Mouse (Mus musculus): Measurements from ENCODE around the gene Nol10. TPM values are rescaled to one million over a fixed set of nuclear protein-coding genes. Genes with fewer than 3 reads are reported as not detected.

Nol10 gene
- 1 to 10 TPM; 8.8 to 9.2 TPM for total RNA-seq (2021)
- long read RNA-seq, experiment 1, transcript Nol10-201 (21 exons, 3,021 nt) = major isoform, 7 of 8 reads
- long read RNA-seq, experiment 1, partial matches to known transcripts = 0 of 8 reads
- long read RNA-seq, experiment 1, other reads (novel, unspliced or antisense) = 1 of 8 reads
- long read RNA-seq, experiment 2, transcript Nol10-201 (21 exons, 3,021 nt) = major isoform, 6 of 6 reads
- long read RNA-seq, experiment 2, partial matches to known transcripts = 0 of 6 reads
- long read RNA-seq, experiment 2, other reads (novel, unspliced or antisense) = 0 of 6 reads

- intact Hi-C loops (cut with DNase I) = no loop called here
- no peak for TF ChIP-seq CTCF (IDR thresholded peaks at IDR 0.05)
- DNase-seq = peak; percentile 92
- Histone ChIP-seq H3K27ac (peak within 1 kb of the TSS; percentile 91), H3K4me3 (peak within 1 kb of the TSS; percentile 89)
These were observed at the start of gene Nol10 for GRCm38 (mm10) chr12:17348048-17349036. Nol10 (plus strand) TSS chr12:17348458.

- no peak for DNase-seq
- intact Hi-C loops (cut with DNase I) = no loop called here
- no peak for TF ChIP-seq CTCF (IDR thresholded peaks at IDR 0.05)
- Histone ChIP-seq H3K27ac (no peak overlapping the region), H3K4me3 (no peak overlapping the region)
These were observed 48.4 kb upstream of the Nol10 start for GRCm38 (mm10) chr12:17299902-17300301.

GRCm38 (mm10) chr12:17305445-17305844 is 42.8 kb upstream of the Nol10 start:
- no peak for TF ChIP-seq CTCF (IDR thresholded peaks at IDR 0.05)
- DNase-seq = peak; percentile 53
- intact Hi-C loops (cut with DNase I) = no loop called here

GRCm38 (mm10) chr12:17308246-17308645 is 40.0 kb upstream of the Nol10 start:
- H3K4me3 ChIP-seq = no peak overlapping the region
- TF ChIP-seq CTCF (IDR thresholded peaks at IDR 0.05) = no peak
- intact Hi-C loops (cut with DNase I) = no loop called here
- no peak overlapping the region for H3K27ac ChIP-seq
- DNase-seq = no peak

More at GRCm38 (mm10) chr12:17305445-17305844, 42.8 kb upstream of the Nol10 start:
- no peak overlapping the region for H3K4me3 ChIP-seq
- H3K27ac ChIP-seq = no peak overlapping the region

GRCm38 (mm10) chr12:17310852-17311839 is 37.1 kb upstream of the Nol10 start:
- TF ChIP-seq CTCF (IDR thresholded peaks at IDR 0.05) = no peak
- DNase-seq = no peak

GRCm38 (mm10) chr12:17316096-17316495 is 32.2 kb upstream of the Nol10 start:
- H3K27ac ChIP-seq = no peak overlapping the region
- DNase-seq = no peak
- intact Hi-C loops (cut with DNase I) = no loop called here
- no peak for TF ChIP-seq CTCF (IDR thresholded peaks at IDR 0.05)
- H3K4me3 ChIP-seq = no peak overlapping the region

More at GRCm38 (mm10) chr12:17310852-17311839, 37.1 kb upstream of the Nol10 start:
- intact Hi-C loops (cut with DNase I) = no loop called here
- Histone ChIP-seq H3K27ac (no peak overlapping the region), H3K4me3 (no peak overlapping the region)

- Histone ChIP-seq H3K4me3 (no peak overlapping the region), H3K27ac (no peak overlapping the region)
- DNase-seq = no peak
- TF ChIP-seq CTCF (IDR thresholded peaks at IDR 0.05) = no peak
- intact Hi-C loops (cut with DNase I) = no loop called here
These were observed 30.3 kb upstream of the Nol10 start for GRCm38 (mm10) chr12:17317970-17318369.

GRCm38 (mm10) chr12:17318453-17318852 is 29.8 kb upstream of the Nol10 start:
- no peak for DNase-seq
- H3K4me3 ChIP-seq = no peak overlapping the region
- intact Hi-C loops (cut with DNase I) = no loop called here
- H3K27ac ChIP-seq = no peak overlapping the region
- no peak for TF ChIP-seq CTCF (IDR thresholded peaks at IDR 0.05)

GRCm38 (mm10) chr12:17324549-17325470 is 23.4 kb upstream of the Nol10 start:
- no peak overlapping the region for H3K27ac ChIP-seq
- intact Hi-C loops (cut with DNase I) = no loop called here
- DNase-seq = peak; percentile 40
- no peak for TF ChIP-seq CTCF (IDR thresholded peaks at IDR 0.05)
- peak overlapping the region; percentile 65 for H3K4me3 ChIP-seq

GRCm38 (mm10) chr12:17329259-17329658 is 19.0 kb upstream of the Nol10 start, which contains the start of gene Atp6v1c2:
Atp6v1c2 (minus strand) TSS chr12:17329359.
- no peak for DNase-seq
- no peak for TF ChIP-seq CTCF (IDR thresholded peaks at IDR 0.05)
- Histone ChIP-seq H3K4me3 (no peak within 1 kb of the TSS), H3K27ac (no peak within 1 kb of the TSS)
- intact Hi-C loops (cut with DNase I) = no loop called here

- intact Hi-C loops (cut with DNase I) = no loop called here
- DNase-seq = no peak
- TF ChIP-seq CTCF (IDR thresholded peaks at IDR 0.05) = no peak
- Histone ChIP-seq H3K4me3 (no peak overlapping the region), H3K27ac (no peak overlapping the region)
These were observed 14.8 kb upstream of the Nol10 start for GRCm38 (mm10) chr12:17333459-17333858.
